Mouse (Mus musculus) myocyte (in vitro differentiated cells): ENCODE data around the gene Ssx2ip.

Experiments
- MAX ChIP-seq: IDR thresholded peaks from one replicate; pipeline ENCODE4 v1.6.1; 2011; ENCODE audit warnings: low read depth, mild to moderate bottlenecking, control low read depth
- MYOG ChIP-seq, 3 experiments: IDR thresholded peaks; one replicate each; pipeline ENCODE4 v1.6.1; 2011; ENCODE audit warnings: control low read depth in 2 of 3, low read depth in 2 of 3, mild to moderate bottlenecking in 2 of 3; ENCODE audit not compliant: insufficient read length in 2 of 3, control insufficient read depth in 1 of 3, insufficient read depth in 1 of 3
- POLR2A ChIP-seq: IDR thresholded peaks from one replicate; pipeline ENCODE4 v1.6.1; 2011; ENCODE audit warnings: low read depth, mild to moderate bottlenecking, control low read depth, moderate library complexity; ENCODE audit not compliant: insufficient read length
- SRF ChIP-seq: IDR thresholded peaks from one replicate; pipeline ENCODE4 v1.6.1; 2011; ENCODE audit warnings: low read depth; ENCODE audit not compliant: control insufficient read depth, insufficient read length

DNA sequence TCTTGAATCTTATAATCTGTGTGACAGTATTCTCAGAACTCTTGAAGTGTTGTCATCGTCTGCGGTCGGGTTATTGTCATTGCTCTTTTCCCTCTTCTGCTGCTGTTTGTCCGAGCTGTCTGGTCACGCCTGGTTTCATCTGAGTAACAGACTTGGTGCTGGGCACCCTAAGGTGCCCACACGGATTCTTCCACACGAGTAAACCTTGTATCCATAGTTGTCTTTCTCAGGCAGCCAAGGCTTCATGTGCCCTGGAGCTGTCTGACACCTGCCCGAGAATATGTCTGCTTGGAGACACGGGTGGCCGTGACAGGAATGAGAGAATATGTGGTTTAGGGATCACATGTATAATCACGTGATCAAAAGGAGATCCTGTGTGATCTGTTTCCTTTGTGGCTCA lies 31.1 kb downstream of the Ssx2ip start:
- TF ChIP-seq POLR2A (no peak), MAX (no peak), SRF (no peak), MYOG (IDR thresholded peaks at IDR 0.05; ENCODE audit: control insufficient read depth in 1 of 3, insufficient read depth in 1 of 3, insufficient read length in 2 of 3, low read depth in 2 of 3) (no peak)
